Mouse (Mus musculus) spleen, adult 12 weeks (tissue): Measurements from ENCODE around the gene Apln.

Source experiments
- DNase-seq: peaks from one replicate; pipeline ENCODE4 v3.0.0; 2022; ENCODE audit warnings: low spot score

Gene Apln

DNA sequence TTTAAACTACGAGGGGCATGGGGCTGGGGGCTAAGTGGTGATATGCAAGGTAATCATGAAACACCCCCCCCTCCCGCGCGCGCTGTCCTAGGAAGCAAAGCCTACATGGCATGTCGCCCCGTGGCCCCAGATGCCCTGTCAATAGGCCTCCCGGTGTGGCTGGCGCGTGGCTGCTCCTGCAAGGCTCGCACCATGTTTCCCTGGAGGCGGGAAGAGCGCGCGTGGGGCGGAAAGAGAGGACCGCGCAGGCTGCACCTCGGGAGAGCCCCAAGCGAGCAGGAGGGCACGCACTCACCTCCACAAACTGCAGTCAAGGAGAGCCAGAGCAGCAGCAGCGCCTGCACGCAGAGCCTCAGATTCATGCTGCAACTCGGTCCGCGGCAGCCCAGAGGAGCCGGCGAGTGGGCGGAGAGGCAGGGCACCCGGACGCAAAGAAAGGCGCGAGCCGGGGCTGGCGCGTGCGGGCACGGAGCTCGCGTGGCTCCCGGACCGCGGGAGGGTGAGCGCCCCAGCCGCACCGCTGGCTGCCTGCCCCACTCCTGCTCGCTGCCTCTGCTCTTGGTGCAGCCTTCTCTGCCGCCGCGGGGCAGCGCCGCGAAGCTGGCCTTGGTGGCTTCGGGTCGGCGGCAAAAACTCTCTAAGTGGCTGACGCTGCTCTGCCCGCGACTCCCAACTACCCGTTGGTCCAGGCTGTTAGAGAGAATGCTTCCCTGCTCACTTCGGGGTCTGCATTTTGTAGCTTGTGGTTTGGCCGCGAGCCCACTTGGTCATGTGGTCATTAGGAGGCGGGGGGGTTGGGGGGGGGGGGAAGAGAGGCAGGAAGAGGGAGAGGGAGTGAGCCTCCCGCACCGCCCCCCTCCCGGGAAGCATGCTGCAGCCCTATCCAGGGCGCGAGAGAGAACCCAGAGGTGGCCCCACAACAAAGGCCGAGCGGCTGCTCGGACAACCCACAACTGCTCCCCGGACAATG lies at the start of gene Apln:
Gene Apln (minus strand): TSS at position 710 of the 970 bp plus-strand sequence.
- no peak for DNase-seq

DNA sequence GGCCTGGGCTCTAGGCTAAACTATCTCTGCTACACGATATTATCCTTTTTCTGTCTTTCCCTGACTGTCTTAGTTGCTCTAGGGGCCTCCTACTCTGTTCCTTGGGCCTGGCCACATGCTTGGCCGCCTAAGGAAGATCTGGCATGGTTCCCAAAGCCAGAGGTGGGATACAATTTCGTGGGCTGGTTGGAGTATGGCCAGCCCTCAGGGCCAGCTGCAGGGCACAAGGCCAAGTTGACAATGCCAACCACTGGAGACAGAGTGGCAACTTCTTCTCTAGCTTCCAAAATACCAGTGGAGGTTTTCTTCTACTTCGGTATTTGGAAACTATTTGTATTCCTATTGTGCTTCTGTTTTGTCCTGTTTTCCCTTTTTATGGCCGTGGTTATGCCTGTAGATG lies 47.7 kb upstream of the Apln start:
- DNase-seq = no peak

DNA sequence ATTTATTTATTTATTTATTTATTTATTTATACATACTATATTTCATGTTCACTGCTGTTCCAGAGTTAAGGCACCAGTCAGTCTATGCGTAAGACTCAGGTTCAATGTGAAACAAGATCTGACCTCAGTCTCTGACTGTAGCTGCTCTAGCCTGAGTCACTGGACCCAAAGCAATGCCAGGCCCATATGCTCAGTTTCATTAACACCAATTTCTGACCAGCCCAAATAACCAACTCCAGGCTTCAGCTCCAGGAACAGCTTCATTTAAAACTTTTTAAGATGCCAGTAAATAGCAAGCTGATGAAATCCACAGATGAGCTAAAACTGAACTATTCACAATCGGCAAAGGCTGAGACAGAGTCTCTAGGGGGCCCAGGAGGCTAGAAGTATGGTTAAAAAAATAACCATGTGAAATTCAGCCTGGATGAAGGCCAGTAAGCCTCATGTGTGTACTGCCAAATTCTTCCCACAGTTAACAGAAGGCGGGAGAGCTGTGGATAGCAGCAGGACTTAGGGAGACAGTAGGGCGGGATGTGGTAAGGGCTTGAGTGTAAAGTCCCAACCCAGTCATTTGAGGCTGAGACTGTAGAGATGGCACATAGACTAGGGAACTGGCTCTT lies 42.3 kb upstream of the Apln start:
- DNase-seq = no peak

GRCm38 (mm10) chrX:48074691-48075090 lies 40.0 kb upstream of the Apln start:
- no peak for DNase-seq

- DNase-seq = no peak
These were observed 37.7 kb upstream of the Apln start for GRCm38 (mm10) chrX:48072401-48072800.

- DNase-seq = no peak
These were observed 37.3 kb upstream of the Apln start for GRCm38 (mm10) chrX:48071961-48072360.

DNA sequence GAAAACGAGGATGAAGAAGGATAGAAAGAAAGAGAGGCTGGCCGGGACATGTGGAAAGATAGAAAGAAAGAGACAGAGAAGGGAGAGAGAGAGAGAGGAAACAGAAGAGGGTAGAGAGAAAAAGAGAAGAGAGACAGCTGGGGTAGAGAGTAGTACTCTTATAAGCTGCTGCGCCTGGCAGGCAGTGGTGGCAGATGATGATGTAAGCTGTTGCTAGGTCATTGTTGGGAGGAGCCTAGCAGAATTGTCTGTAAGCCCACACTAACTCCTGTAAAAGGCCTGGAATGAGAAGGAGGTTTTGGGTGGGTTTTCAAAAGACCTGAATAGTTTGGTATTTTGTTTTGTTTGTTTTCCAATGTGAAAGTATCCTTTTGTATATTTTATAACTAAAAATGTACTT lies 32.2 kb upstream of the Apln start:
- no peak for DNase-seq

DNA sequence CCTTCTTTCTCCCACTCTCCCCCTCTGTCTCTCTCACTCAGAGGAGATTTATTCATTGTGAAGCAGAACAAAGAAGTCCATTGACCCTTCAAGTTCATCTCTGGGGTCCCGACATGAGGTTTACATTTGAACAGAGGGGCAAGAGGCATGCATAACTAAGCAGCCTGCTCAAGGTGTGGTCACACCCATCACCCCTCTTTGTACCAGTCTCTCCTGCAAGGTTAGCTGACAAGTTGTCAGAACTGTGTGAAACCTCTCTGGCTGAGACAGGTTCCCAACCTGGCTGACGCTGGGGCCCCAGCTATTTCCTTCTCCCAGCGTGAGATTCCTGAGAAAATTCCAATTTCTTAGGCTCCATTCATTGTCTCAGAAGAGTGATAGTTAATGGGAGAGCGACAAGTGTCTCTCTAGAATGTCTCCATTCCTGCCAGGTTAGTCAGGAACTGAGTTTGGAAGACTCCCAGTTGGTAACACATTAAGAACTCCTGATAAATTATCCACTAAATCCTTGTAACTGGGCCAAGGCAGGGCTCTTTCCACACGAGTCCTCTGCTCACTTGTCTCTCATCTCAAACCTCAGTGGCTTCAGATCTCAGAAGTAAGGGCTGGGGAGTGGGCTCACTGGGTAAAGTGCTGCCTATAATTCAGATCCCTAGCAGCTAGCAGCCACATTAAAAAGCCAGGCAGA lies 29.7 kb upstream of the Apln start:
- no peak for DNase-seq

GRCm38 (mm10) chrX:48062481-48062880 lies 27.8 kb upstream of the Apln start:
- no peak for DNase-seq

- no peak for DNase-seq
These were observed 19.7 kb upstream of the Apln start for GRCm38 (mm10) chrX:48054186-48055015.

GRCm38 (mm10) chrX:48053743-48054142 lies 19.1 kb upstream of the Apln start:
- DNase-seq = no peak

DNA sequence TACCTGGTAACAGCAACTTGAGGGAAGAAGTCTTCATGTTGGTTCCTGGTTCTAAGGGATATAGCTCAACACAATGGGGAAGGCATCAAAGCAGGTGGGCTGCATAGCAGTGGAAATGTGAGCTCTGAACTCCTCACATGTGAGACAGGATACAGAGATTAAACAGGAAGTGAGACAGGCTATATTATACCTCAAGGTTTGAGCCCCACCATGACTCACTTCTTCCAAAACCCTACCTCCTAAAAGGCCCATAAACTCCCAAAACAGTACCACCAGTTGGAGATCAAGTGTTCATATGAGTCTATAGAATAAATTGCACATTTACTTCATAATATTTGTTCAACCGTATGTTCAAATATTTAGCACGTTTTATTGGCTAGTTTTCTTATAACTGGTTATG lies 11.7 kb upstream of the Apln start:
- DNase-seq = no peak

DNA sequence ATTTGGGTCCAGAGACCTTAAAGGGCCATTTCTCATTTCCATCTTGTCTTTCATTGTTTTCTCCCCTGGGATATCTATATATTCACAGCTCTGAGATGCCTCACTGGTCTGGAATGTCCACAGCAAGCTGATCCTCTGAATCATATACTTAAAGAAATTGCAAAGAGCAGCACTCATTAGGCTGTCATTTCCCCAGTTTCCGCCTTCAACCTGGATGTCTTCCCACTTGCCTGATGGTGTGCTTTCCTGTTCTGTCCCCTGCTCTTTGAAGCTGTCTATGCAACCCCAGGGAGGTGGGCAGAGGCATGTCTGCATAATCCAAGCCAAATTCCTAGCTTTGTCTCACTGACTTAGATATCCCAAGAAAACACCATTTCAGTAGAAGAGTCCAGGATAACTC lies 9.6 kb upstream of the Apln start:
- no peak for DNase-seq

DNA sequence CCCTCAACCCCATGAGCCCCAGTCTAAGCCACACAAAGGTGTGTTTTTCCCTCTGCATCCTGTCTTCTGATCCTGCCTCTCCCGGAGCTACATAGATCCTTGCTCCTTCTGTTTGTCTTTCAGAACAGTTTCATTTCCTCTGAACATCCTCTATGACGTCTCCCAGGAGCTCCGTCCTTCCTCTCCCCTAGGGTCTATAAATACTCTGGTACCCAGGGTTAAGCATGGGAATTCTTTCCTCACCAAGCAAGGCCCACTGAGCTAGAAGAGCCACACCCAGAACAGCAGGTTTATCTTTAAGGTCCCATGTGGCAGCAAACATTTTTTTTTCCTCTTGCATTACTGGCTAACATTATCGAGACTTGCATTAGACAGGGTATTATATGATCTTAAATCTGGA lies 8.1 kb upstream of the Apln start:
- no peak for DNase-seq

- no peak for DNase-seq
These were observed 5.7 kb upstream of the Apln start for GRCm38 (mm10) chrX:48040379-48040778.

- DNase-seq = no peak
These were observed 898 bp downstream of the Apln start for GRCm38 (mm10) chrX:48033766-48034143.

GRCm38 (mm10) chrX:48033024-48033423 lies 1.6 kb downstream of the Apln start:
- no peak for DNase-seq

- no peak for DNase-seq
These were observed 2.8 kb downstream of the Apln start for GRCm38 (mm10) chrX:48031866-48032265.

GRCm38 (mm10) chrX:48030593-48030992 lies 4.1 kb downstream of the Apln start:
- DNase-seq = no peak

- DNase-seq = no peak
These were observed 11.8 kb downstream of the Apln start for GRCm38 (mm10) chrX:48022811-48023210.

DNA sequence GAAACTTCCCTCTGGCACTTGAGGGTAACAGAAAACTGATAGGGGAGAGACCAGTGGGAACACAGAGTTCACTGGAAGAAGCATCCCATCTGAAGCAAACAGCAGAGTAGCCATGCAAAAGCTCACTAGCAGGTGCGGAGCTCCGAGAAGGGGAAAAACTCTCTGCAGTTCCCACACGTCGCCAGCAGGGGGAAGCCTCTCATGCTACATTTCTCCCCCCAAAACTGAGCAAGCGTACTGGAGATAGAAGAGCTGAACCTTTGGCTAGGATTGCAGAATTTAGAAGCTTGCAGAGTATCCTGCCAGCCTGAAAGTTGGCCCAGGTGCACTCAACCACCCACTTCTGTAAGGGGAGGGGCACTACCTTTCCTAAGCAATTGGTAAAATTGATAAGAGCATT lies 14.7 kb downstream of the Apln start:
- peak; percentile 34 for DNase-seq

- DNase-seq = no peak
These were observed 15.3 kb downstream of the Apln start for GRCm38 (mm10) chrX:48019359-48019758.
